Mouse (Mus musculus): ENCODE results near the gene Dnah11.

The Dnah11 gene

DNA sequence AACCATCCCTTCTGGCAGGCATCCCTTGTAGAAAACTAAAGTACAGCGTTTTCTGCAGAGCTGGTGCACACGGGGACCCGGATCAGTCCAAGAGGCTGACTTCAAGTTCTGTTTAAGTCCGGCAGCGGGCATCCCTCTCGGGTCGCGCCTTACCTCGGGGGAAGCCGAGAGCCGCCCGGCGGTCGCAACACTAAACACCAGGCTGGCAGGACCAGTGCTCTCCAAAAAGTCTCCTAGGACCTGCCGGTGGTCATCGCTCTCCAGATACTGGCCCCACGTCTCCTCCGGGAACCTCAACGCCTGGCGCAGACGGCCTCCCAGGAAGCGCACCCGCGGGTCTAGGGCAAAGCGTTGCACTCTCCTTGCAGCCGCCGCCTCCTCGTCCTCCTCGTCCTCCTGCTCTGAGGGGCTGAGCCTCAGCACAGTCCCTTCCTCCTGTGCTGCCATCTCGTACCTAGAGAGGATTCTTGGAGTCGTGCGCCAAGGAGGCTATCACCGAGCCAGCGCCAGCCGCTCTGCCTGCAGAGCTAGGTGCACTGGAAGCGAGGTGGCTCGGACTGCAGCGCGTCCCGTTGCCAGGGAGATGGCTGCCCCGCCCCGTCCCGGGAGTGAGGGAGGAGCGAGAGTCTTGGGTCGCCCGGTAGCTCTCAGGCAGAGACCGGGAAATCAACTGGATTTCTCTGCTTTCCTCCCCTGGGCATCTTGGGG lies at the start of gene Dnah11:
TSS of gene Dnah11 (minus strand) at position 658 of the 708 bp plus-strand sequence.
- DNase-seq (ENCODE audit: low read depth): peak; percentile 66

GRCm38 (mm10) chr12:118221182-118221581 lies 22.3 kb upstream of the Dnah11 start:
- DNase-seq (ENCODE audit: low read depth): no peak

- DNase-seq (ENCODE audit: low read depth): no peak
Observed at GRCm38 (mm10) chr12:118220062-118220461, 21.2 kb upstream of the Dnah11 start.

GRCm38 (mm10) chr12:118212163-118212562 lies 13.3 kb upstream of the Dnah11 start:
- DNase-seq (ENCODE audit: low read depth): no peak

- DNase-seq (ENCODE audit: low read depth): no peak
Observed at GRCm38 (mm10) chr12:118196583-118196982, 2.3 kb downstream of the Dnah11 start.

- no peak for DNase-seq (ENCODE audit: low read depth)
Observed at GRCm38 (mm10) chr12:118189535-118189934, 9.3 kb downstream of the Dnah11 start.

- no peak for DNase-seq (ENCODE audit: low read depth)
Observed at GRCm38 (mm10) chr12:118187663-118188062, 11.2 kb downstream of the Dnah11 start.

DNA sequence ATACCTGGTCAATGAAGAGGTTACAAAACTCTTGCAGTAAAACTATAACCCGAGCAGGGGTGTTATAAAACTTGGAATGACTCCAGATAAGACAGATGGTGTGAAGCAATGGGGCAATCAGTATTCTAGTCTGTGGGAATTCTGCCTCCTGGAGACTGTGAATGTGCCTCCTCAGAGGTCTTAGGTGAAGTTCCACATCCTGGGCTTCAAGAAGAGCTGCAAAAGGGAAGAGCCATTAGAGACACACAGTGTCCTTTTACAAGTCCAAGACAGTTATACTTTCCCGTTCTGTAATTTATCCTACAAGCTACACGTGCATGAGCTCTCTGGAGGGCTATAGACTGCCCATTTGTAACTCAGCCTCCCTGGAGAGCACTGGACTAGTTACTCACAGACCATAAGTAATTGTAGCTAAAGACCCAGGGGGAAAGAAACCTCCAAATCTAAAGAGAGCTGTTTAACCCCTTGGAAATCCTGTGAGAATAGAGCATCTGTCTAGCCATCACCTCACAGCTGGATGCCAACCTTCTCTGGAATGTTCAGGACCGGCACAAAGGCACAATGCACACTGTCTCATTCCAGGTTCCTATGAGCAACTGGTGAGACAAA lies 11.9 kb downstream of the Dnah11 start:
- DNase-seq (ENCODE audit: low read depth): no peak

DNA sequence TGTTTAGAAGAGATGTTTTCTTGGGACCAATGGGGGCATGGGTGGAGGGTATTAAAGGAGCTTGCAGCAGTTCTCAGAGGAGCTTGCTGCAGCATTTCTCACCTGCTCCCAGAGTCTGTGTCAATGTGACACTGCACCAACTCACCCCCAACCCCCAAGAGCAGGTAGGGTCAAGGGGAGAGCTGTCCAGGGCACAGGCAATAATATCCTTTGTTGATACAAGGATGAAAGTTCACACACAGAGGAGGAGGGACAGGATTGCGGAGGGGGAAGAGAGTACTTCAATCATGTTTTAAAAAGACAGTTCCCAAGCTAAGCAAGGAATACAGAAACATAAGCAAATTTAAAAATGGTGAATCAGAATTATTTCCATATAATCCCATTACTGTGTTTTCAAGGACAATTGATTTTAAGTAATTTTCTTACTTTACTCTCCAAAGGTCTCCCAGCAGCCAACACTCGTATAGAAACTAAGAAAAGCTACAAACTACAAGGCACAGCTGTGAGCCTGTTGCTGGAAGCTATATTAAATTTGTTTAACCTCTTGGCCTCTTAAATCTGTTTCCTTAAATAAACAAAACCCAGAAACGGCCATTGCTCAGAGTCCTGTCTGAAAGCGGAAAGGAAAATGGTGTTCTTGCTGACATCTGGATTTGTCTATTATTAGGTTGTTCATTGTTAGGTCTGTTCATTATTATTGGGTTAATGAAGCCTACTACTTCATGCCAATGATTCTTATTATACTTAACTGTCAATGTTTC lies 12.5 kb downstream of the Dnah11 start:
- no peak for DNase-seq (ENCODE audit: low read depth)

- DNase-seq (ENCODE audit: low read depth): no peak
Observed at GRCm38 (mm10) chr12:118184731-118185130, 14.1 kb downstream of the Dnah11 start.

DNA sequence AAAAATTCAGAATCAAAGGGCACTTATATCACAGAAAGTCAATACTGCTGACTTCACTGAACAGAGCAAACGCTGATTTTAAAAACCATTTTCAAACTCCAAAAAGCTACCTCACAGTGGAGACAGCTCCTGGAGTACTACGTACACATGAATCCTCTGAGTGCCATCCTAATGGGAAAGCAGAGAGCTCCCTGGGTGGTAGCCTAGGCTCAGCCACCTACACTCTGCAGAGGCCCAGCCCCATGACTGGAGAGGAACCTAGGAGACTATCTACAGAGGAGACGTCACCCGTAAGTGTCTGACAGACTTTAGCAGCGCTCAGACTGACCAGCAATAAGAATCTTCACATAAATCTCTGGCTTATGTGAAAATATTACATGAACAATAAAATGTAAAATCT lies 21.1 kb downstream of the Dnah11 start:
- DNase-seq (ENCODE audit: low read depth): no peak

- no peak for DNase-seq (ENCODE audit: low read depth)
Observed at GRCm38 (mm10) chr12:118164785-118165184, 34.1 kb downstream of the Dnah11 start.

DNA sequence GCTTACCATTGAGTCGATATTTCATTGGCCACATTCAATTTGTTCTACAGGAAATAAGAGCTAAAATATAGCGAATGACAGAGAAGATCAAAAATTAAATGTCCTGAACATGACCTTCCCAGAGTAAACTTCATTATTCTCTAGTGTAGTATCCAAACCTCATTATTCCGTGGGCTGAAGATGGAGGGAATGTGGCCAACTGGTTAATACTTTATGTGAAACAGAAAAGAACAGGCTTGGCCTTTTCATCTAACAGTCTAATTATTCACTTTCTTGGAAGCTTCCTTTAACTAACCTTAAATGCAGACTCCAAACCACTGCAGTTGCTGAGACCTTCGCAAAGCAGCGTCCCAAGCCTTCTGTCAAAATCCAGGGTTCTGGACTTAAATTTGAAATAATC lies 41.9 kb downstream of the Dnah11 start:
- no peak for DNase-seq (ENCODE audit: low read depth)

DNA sequence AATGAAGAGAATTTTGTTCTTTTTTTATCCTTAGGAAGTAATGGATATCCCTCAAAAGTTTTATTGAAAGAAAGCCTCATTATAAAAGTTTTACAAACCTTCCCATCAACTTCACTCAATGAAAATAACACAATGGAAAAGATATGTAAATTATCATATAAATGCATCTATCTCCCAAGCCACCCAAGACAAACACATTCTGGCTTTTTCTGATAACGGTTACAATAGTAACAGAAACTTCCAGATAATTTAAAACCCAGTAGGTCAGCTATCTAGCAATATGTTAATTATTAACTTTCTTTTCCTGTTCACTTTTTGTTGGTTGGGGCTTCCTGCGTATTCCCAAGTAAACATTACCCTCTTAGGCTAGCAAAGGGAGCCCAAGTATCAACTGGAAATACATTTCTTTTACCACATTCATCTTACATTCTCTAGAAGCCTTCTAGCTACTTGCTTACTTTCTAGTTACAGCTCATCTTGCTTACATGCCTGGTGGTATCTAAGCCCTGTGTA lies 51.3 kb downstream of the Dnah11 start:
- DNase-seq (ENCODE audit: low read depth): no peak

DNA sequence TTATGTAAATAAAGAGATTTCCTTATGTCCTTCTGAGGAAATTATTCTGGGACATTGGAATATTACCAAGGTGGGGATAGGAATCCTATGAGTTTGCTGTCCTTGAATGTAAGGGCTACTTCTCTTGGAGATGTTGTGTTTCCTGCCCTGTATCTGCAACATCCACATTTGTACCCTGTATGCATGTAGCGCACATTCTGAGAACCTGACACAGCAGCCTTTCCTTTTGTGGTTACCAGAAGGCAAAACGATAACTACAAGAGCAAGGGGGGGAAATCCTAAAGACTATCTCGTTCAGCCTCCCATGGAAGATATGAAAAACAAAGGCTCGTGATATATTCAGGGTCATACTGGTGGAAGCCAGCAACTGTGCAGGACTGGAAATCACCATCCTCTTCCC lies 70.7 kb downstream of the Dnah11 start:
- DNase-seq (ENCODE audit: low read depth): no peak

- no peak for DNase-seq (ENCODE audit: low read depth)
Observed at GRCm38 (mm10) chr12:118119668-118120067, 79.2 kb downstream of the Dnah11 start.

GRCm38 (mm10) chr12:118112599-118112998 lies 86.2 kb downstream of the Dnah11 start:
- DNase-seq (ENCODE audit: low read depth): no peak

DNA sequence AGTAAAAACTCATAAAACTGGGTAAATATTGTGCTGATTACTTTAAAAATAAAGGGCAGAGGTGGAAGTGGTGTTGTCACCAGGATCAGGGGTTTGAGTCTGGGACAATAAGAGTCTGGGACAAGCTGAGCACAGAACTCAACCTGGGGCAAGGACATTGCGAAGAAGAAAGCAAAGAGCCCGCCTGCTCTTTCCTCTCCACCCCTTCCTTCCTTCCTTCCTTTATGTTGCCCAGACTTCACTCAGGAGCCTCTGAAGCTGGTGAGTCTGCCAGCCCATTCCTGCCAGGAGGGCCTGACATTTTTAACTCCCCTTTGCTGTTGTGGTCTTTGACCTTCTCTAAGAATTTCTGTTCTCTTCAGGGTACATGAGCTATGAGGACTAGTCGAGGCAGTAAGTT lies 86.9 kb downstream of the Dnah11 start:
- no peak for DNase-seq (ENCODE audit: low read depth)

- no peak for DNase-seq (ENCODE audit: low read depth)
Observed at GRCm38 (mm10) chr12:118107719-118108118, 91.1 kb downstream of the Dnah11 start.

GRCm38 (mm10) chr12:118104520-118104919 lies 94.3 kb downstream of the Dnah11 start:
- no peak for DNase-seq (ENCODE audit: low read depth)

- DNase-seq (ENCODE audit: low read depth): no peak
Observed at GRCm38 (mm10) chr12:118099694-118100093, 99.1 kb downstream of the Dnah11 start.

DNA sequence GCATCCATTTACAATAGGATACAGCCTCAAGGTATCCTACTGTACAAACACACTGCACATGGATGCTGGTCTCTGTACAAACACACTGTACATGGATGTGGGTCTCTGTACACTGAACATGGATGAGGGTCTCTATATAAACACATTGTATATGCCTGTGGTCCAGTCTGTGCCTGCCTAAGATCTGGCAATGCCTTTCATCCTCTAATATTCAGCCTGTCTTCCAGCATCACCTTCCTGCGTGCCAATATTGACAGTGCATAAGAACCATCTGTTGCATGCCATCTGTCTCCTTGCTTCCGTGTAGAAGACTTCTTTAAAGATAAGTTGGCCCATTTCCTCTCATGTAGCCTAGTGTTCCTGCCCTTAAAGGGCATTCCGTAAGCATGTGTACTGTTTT lies 100.6 kb downstream of the Dnah11 start:
- DNase-seq (ENCODE audit: low read depth): no peak

DNA sequence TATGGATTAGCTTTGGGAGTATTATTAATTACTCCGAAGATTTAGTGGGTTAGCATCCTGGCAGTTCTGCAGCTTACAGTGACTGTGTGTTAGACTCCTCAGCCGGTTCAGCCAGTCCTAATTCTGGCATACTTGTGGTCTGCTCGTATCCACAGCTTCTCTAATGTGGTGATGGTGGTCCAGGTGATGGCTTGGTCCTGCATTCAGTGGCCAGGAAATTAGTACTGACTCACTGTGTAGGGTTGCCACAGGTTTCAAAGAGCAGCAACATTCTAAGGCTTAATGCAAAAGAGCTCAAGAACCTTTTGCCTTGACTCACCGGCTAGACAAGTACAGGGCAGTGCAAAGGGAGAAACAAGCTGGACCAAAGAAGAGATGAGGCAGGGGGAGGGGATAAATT lies 103.9 kb downstream of the Dnah11 start:
- no peak for DNase-seq (ENCODE audit: low read depth)
